Comparison of ENCODE assay signal across 16 mouse cellular contexts in genomic region chr5:139143890-139144289, GRCm38 (mm10). TPM values are rescaled to one million over a fixed set of nuclear protein-coding genes. Genes with fewer than 3 reads are reported as not detected.
A peak's percentile ranks its signal among the peaks of the same experiment; 100 is the strongest.
DNase-seq lines count a peak whose midpoint lies in the region; ATAC-seq and TF ChIP-seq lines count a peak whose summit lies in the region.
"Had no signal": no experiment of that assay in that cellular context is flagged by ENCODE, and none has a peak within 500 bp of the region (broad histone marks: within the 10 kb centered on the region; RNA-seq: fewer than 3 reads in every experiment).

No protein-coding gene starts in this region.

- TF ChIP-seq CTCF in brain, embryonic 14.5 days (IDR thresholded peaks at IDR 0.05; ENCODE audit: borderline replicate concordance, extremely low read depth, insufficient read depth, insufficient read length), result no peak

- DNase-seq in cerebellum, adult 9-10 months, result peak; percentile 54
- DNase-seq in left cerebral cortex, postnatal 4 days, result peak; percentile 51
- no peak for DNase-seq in left cerebral cortex, adult 11 months (ENCODE audit: low spot score)
- DNase-seq in MN1 (ENCODE audit: low spot score), result peak; percentile 35
- DNase-seq in brain, embryonic 14.5 days (ENCODE audit: low read depth), result peak; percentile 49
- DNase-seq in kidney, postnatal 10 days, result no peak
- DNase-seq: adrenal gland, postnatal 10 days; kidney, adult 2 months; liver; thymus, postnatal 14 days had no signal

- no peak for TF ChIP-seq POLR2A in brain, embryonic 14.5 days (IDR thresholded peaks at IDR 0.05; ENCODE audit: borderline replicate concordance, extremely low read depth, insufficient read depth, insufficient read length, poor library complexity, severe bottlenecking)

- intact Hi-C loops in left cerebral cortex, postnatal 4 days (cut with DNase I), result loop anchor here (10.0 kb wide), 1 partner anchor 149 kb away; the partner anchor contains the start of gene Pdgfa

- no peak for ATAC-seq in cerebellum, adult (ENCODE audit: insufficient number of reproducible peaks, low FRiP score, low TSS enrichment)
- ATAC-seq in erythroid progenitor cell, adult 5-6 weeks (replicated peaks; ENCODE audit: low FRiP score, poor library complexity, severe bottlenecking), result no peak
- ATAC-seq: activated CD4-positive, CD25-positive, alpha-beta regulatory T cell, adult 4 months; forebrain, embryonic 16.5 days; inflammation-experienced regulatory T-cells, adult 6 months; midbrain, embryonic 16.5 days had no signal

RNA-seq across cellular contexts. Expression of gene Prkar1b, which starts 5.9 kb away (rescaled TPM):
- total RNA-seq in left cerebral cortex, postnatal 4 days (2021), result 100 to 1,000 TPM; 366 to 388 TPM
- polyA plus RNA-seq in brain, embryonic 14.5 days (2012; rRNA removed), result 148 and 202 TPM in 2 replicates
- total RNA-seq in erythroid progenitor cell, adult 5-6 weeks (2015; ENCODE audit: low replicate concordance), result 0.72 TPM in 1 of 2 replicates, not detected in the other
- total RNA-seq in erythroid progenitor cell, adult 5-6 weeks (2017; ENCODE audit: low replicate concordance), result 0.08 TPM in 1 of 2 replicates, not detected in the other

RNA-seq across cellular contexts. Expression of gene Dnaaf5, which starts 6.1 kb away (rescaled TPM):
- total RNA-seq in left cerebral cortex, postnatal 4 days (2021), result 10 to 100 TPM in 1 of 2 experiments, 1 to 10 TPM in 1; 7.8 to 11.4 TPM
- 12.6 and 14.9 TPM in 2 replicates for polyA plus RNA-seq in brain, embryonic 14.5 days (2012; rRNA removed)
- total RNA-seq in erythroid progenitor cell, adult 5-6 weeks (2015; ENCODE audit: low replicate concordance), result 1.7 and 1.8 TPM in 2 replicates
- 2.6 and 3.6 TPM in 2 replicates for total RNA-seq in erythroid progenitor cell, adult 5-6 weeks (2017; ENCODE audit: low replicate concordance)

RNA-seq across cellular contexts. Expression of gene Sun1, which starts 56.5 kb away (rescaled TPM):
- total RNA-seq in left cerebral cortex, postnatal 4 days (2021), result 10 to 100 TPM; 77.1 to 81.6 TPM
- 72.7 and 75.2 TPM in 2 replicates for polyA plus RNA-seq in brain, embryonic 14.5 days (2012; rRNA removed)
- 77.5 and 111 TPM in 2 replicates for total RNA-seq in erythroid progenitor cell, adult 5-6 weeks (2015; ENCODE audit: low replicate concordance)
- total RNA-seq in erythroid progenitor cell, adult 5-6 weeks (2017; ENCODE audit: low replicate concordance), result 99.6 and 190 TPM in 2 replicates

Comparison
In these comparisons a context has a peak if more than half of its experiments do, and no peak if none do; other contexts are left out.
1. DNase-seq: peak in cerebellum, adult 9-10 months (single experiment), left cerebral cortex, postnatal 4 days (single experiment), MN1 (single experiment) and brain, embryonic 14.5 days (single experiment); none in left cerebral cortex, adult 11 months (single experiment) and kidney, postnatal 10 days (single experiment).
2. RNA of gene Prkar1b, which starts 5.9 kb away (total RNA-seq): 366 to 388 TPM in left cerebral cortex, postnatal 4 days; 0.08 to 0.72 TPM in erythroid progenitor cell, adult 5-6 weeks; every median in the first group is over 100 times any median in the second.